Mouse (Mus musculus) forebrain, embryonic 11.5 days (tissue): ENCODE measurements around the gene Tnip1. TPM values are rescaled to one million over a fixed set of nuclear protein-coding genes. Genes with fewer than 3 reads are reported as not detected.

Experiments
- ATAC-seq: fragments of 200-750 bp; cut with Nextera tagmentation; replicated peaks from 2 replicates; pipeline ENCODE4 v1.8.0; 2017; ENCODE audit warnings: moderate TSS enrichment; ENCODE audit not compliant: low FRiP score
- DNase-seq: peaks from one replicate; pipeline ENCODE4 v3.0.0-alpha.2; 2017; ENCODE audit warnings: low spot score
- H3K27ac ChIP-seq: fragments of 300-500 bp; sonication (generic); 2 replicates; pipeline ENCODE4 v1.5.1; 2014; ENCODE audit warnings: low read depth, low read length
- H3K27me3 ChIP-seq: fragments of 300-500 bp; sonication (generic); 2 replicates; pipeline ENCODE4 v1.6.1; 2014; ENCODE audit warnings: mild to moderate bottlenecking, low read length, mixed read lengths; ENCODE audit not compliant: control insufficient read depth, insufficient read depth
- H3K36me3 ChIP-seq: fragments of 300-500 bp; sonication (generic); 2 replicates; pipeline ENCODE4 v1.6.1; 2014; ENCODE audit warnings: mild to moderate bottlenecking, low read length, moderate library complexity, mixed read lengths; ENCODE audit not compliant: control insufficient read depth, insufficient read depth
- H3K4me1 ChIP-seq: fragments of 300-500 bp; sonication (generic); replicated peaks from 2 replicates; pipeline ENCODE4 v1.6.1; 2014; ENCODE audit warnings: low read length, mixed read lengths; ENCODE audit not compliant: control insufficient read depth, insufficient read depth
- H3K4me2 ChIP-seq: fragments of 300-500 bp; sonication (generic); 2 replicates; pipeline ENCODE4 v1.6.1; 2014; ENCODE audit warnings: low read depth, mild to moderate bottlenecking, low read length, moderate library complexity, mixed read lengths; ENCODE audit not compliant: severe bottlenecking
- H3K4me3 ChIP-seq: fragments of 300-500 bp; sonication (generic); 2 replicates; pipeline ENCODE4 v1.5.1; 2014; ENCODE audit warnings: low read depth, low read length
- H3K9ac ChIP-seq: fragments of 300-500 bp; sonication (generic); 2 replicates; pipeline ENCODE4 v1.6.1; 2014; ENCODE audit warnings: low read length
- H3K9me3 ChIP-seq: fragments of 300-500 bp; sonication (generic); 2 replicates; pipeline ENCODE4 v1.6.1; 2016; ENCODE audit warnings: low read length, mixed read lengths; ENCODE audit not compliant: control insufficient read depth
- WGBS: fragments of 180-500 bp; shearing (Covaris S2); extraction: QIAGEN DNeasy Blood & Tissue Kit; methylation state at CpG from one replicate; pipeline ENCODE4 v1.1.7; 2014; 5-methylcytosine and 5-hydroxymethylcytosine counted together
- polyA plus RNA-seq: library from polyadenylated mRNA; unstranded; fragments of >200 nt; fragmentation: Nextera tagmentation; extraction: Ambion mirVana; gene quantifications from 2 replicates; pipeline ENCODE4 v1.2.1, GENCODE M21; 2014

The Tnip1 gene
- polyA plus RNA-seq, 1 experiment from 2014 or later = 10.3 TPM

GRCm38 (mm10) chr11:54917461-54917860, 45.3 kb downstream of the Tnip1 start:
- Histone ChIP-seq H3K27ac (no peak overlapping the region), H3K9me3 (no peaks in the 10 kb centered on the region), H3K4me2 (no peak overlapping the region), H3K9ac (no peak overlapping the region), H3K27me3 (no peaks in the 10 kb centered on the region), H3K4me1 (no peaks in the 10 kb centered on the region), H3K4me3 (no peak overlapping the region), H3K36me3 (peaks cover 5% of the 10 kb centered on the region; the same call in 1 of the 2 replicates)
- WGBS = 91% methylated on average over 7 of the region's 7 CpGs
- ATAC-seq (no peak), DNase-seq (no peak)

- H3K9me3 ChIP-seq = no peaks in the 10 kb centered on the region
- ATAC-seq (no peak), DNase-seq (no peak)
- H3K4me2 ChIP-seq = no peak overlapping the region
- WGBS = 87% methylated on average over 5 of the region's 5 CpGs
- H3K36me3 ChIP-seq = peaks cover 5% of the 10 kb centered on the region; the same call in 1 of the 2 replicates
- no peak overlapping the region for H3K4me3 ChIP-seq
- no peak overlapping the region for H3K9ac ChIP-seq
- H3K27me3 ChIP-seq = no peaks in the 10 kb centered on the region
- H3K27ac ChIP-seq = no peak overlapping the region
- no peaks in the 10 kb centered on the region for H3K4me1 ChIP-seq
Observed at GRCm38 (mm10) chr11:54913841-54914240, 48.9 kb downstream of the Tnip1 start.

- no peak overlapping the region for H3K9ac ChIP-seq
- no peaks in the 10 kb centered on the region for H3K27me3 ChIP-seq
- ATAC-seq (no peak), DNase-seq (no peak)
- H3K9me3 ChIP-seq = no peaks in the 10 kb centered on the region
- 85% methylated on average over 9 of the region's 9 CpGs for WGBS
- H3K4me1 ChIP-seq = no peaks in the 10 kb centered on the region
- no peak overlapping the region for H3K4me3 ChIP-seq
- no peak overlapping the region for H3K4me2 ChIP-seq
- H3K27ac ChIP-seq = no peak overlapping the region
- H3K36me3 ChIP-seq = peaks cover 4% of the 10 kb centered on the region; the same call in 1 of the 2 replicates
Observed at GRCm38 (mm10) chr11:54912503-54913316, 50.0 kb downstream of the Tnip1 start.

- no peak overlapping the region for H3K27ac ChIP-seq
- H3K4me1 ChIP-seq = no peaks in the 10 kb centered on the region
- H3K9me3 ChIP-seq = no peaks in the 10 kb centered on the region
- no peak overlapping the region for H3K9ac ChIP-seq
- no peak overlapping the region for H3K4me3 ChIP-seq
- no peak overlapping the region for H3K4me2 ChIP-seq
- no peaks in the 10 kb centered on the region for H3K36me3 ChIP-seq
- DNase-seq (no peak), ATAC-seq (no peak)
- 85% methylated on average over 7 of the region's 7 CpGs for WGBS
- no peaks in the 10 kb centered on the region for H3K27me3 ChIP-seq
Observed at GRCm38 (mm10) chr11:54911671-54912502, 50.8 kb downstream of the Tnip1 start.

- ATAC-seq (no peak), DNase-seq (no peak)
- no peaks in the 10 kb centered on the region for H3K36me3 ChIP-seq
- H3K4me1 ChIP-seq = no peaks in the 10 kb centered on the region
- no peaks in the 10 kb centered on the region for H3K27me3 ChIP-seq
- H3K4me3 ChIP-seq = no peak overlapping the region
- H3K27ac ChIP-seq = no peak overlapping the region
- 90% methylated on average over 3 of the region's 3 CpGs for whole genome bisulfite sequencing
- H3K4me2 ChIP-seq = no peak overlapping the region
- no peak overlapping the region for H3K9ac ChIP-seq
- H3K9me3 ChIP-seq = no peaks in the 10 kb centered on the region
Observed at GRCm38 (mm10) chr11:54911201-54911600, 51.5 kb downstream of the Tnip1 start.

DNA sequence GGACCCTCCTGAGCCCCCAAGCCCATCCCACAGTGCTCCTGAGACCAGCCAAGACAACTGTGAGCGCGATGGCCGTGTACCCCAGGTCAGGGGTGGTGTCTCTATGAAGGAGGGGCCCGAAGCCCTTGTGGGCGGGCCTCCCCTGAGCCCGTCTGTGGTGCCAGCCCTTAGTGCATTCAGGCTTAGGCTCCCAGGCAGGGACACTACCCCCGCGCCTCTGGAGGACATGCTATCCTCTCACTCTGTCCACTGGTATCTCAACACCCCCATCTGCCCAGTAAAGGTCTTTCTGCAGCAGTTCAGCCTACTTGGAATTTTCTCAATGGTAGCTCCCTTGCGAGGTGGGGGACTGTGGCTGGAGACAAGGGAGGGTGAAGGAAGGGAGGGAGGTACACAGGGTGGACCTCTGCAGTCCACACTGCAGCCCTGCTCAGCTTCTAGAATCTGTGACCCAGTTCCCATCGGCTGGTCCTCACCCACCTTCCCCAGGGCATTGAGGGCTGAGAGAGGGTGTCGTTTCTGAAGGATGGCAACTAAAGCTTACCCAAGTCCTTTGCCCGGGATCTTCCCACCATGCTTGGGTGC, 52.5 kb downstream of the Tnip1 start:
- no peak for ATAC-seq
- 88% methylated on average over 12 of the region's 12 CpGs for WGBS
- no peak overlapping the region for H3K27ac ChIP-seq
- no peak overlapping the region for H3K4me3 ChIP-seq
- H3K36me3 ChIP-seq = no peaks in the 10 kb centered on the region
- H3K9ac ChIP-seq = no peak overlapping the region
- H3K27me3 ChIP-seq = no peaks in the 10 kb centered on the region
- no peak overlapping the region for H3K4me2 ChIP-seq
- no peak for DNase-seq
- H3K4me1 ChIP-seq = no peaks in the 10 kb centered on the region
- H3K9me3 ChIP-seq = no peaks in the 10 kb centered on the region

GRCm38 (mm10) chr11:54909273-54909672, 53.4 kb downstream of the Tnip1 start:
- Histone ChIP-seq H3K4me1 (no peaks in the 10 kb centered on the region), H3K4me2 (no peak overlapping the region), H3K9me3 (no peaks in the 10 kb centered on the region), H3K27me3 (no peaks in the 10 kb centered on the region), H3K27ac (no peak overlapping the region), H3K4me3 (no peak overlapping the region), H3K36me3 (no peaks in the 10 kb centered on the region), H3K9ac (no peak overlapping the region)
- DNase-seq (no peak), ATAC-seq (no peak)
- 96% methylated on average over 11 of the region's 11 CpGs for WGBS

GRCm38 (mm10) chr11:54907259-54907658, 55.5 kb downstream of the Tnip1 start:
- DNase-seq (no peak), ATAC-seq (no peak)
- WGBS = 93% methylated on average over 5 of the region's 5 CpGs

More at GRCm38 (mm10) chr11:54907259-54907658, 55.5 kb downstream of the Tnip1 start:
- Histone ChIP-seq H3K4me1 (no peaks in the 10 kb centered on the region), H3K27ac (no peak overlapping the region), H3K27me3 (no peaks in the 10 kb centered on the region), H3K4me2 (no peak overlapping the region), H3K9ac (no peak overlapping the region), H3K9me3 (no peaks in the 10 kb centered on the region), H3K4me3 (no peak overlapping the region), H3K36me3 (no peaks in the 10 kb centered on the region)
